Mouse (Mus musculus) 3T3-L1 (cell line): ENCODE measurements around the gene Cib1.

Experiments
- DNase-seq: peaks from one replicate; pipeline ENCODE4 v3.0.0-alpha.2; 2015; ENCODE audit warnings: low read depth, low spot score

The Cib1 gene

DNA sequence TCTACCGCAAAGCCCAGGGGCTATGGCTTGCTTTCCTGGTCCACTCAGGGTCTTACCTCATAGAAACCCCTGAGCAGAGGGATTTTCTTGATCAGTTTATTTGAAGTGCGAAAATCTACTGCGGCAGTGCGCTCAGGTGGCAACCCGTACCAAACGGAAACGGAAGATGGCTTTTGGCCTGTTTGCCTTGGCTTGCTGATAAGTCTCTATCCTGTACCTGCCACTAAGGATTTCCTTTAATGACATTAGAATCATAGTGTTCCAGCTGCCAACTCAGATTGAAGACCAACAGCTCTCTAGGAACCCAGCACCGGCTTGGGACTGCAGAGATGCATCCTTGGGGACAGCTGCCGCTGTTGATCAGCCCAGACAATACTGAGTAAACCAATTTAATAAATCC is 1.2 kb upstream of the Cib1 start:
- no peak for DNase-seq

DNA sequence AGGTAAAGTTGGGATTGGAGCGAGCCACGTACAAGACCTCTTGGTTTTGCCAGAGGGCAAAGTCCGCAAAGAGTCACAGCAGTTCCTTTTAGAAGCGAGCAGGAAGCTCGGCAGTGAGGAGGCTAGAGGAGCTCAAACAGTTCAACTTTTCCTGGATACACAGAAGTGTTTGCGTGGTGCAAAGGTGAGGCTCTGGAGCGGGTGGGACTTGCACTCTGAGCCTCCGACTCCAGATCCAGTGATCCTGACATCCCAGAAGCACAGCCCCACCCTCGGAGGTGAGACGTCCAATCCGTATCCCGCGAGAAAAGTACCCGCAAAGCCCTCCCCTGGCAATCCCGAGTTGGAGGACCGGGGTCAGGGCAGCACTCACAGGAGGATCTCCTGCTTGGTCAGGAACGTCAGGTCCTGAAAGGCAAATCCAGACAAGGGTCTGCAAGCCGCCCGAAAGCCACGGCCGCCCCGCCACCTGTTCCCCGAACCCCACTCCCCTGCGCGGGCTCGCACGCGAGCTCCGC is 583 bp downstream of the Cib1 start:
- DNase-seq = peak; percentile 76

DNA sequence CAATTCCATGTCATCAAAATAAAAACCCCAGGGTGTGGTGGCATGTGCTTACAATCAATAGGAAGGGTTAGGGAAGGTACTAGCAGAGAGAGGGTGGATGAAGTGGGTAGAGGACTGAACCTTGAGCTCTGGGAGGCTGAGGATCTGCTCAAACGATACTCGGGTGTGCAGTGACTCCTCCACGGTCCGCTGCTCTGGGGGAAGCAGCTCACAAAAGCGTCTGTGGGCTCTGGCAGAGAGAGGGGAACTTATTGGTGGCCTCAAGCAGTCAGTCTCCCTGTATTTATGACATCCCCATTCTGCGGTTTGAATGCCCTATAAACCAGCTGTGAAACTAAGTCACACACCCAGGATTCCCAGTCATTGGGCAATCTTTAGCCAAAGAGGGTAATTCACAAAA is 2.4 kb downstream of the Cib1 start:
- DNase-seq = no peak

DNA sequence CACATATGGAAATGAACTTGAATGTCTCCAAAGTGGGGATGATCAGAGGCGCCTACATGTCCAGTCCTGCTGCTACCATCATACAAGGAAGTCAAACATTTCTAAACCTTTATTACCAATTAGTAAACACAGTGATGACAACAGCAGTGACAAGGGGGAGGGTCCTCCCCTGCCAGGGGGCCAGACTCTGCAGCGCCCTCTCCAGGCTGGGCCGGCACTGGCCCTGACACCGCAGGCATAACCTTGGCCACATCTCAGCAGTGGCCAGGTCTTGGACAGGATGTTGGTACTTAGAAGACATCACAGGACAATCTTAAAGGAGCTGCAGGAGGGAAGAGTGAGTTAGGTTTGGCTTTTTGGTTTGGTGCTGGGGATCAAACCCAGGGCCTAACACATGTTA is 5.5 kb downstream of the Cib1 start:
- no peak for DNase-seq

DNA sequence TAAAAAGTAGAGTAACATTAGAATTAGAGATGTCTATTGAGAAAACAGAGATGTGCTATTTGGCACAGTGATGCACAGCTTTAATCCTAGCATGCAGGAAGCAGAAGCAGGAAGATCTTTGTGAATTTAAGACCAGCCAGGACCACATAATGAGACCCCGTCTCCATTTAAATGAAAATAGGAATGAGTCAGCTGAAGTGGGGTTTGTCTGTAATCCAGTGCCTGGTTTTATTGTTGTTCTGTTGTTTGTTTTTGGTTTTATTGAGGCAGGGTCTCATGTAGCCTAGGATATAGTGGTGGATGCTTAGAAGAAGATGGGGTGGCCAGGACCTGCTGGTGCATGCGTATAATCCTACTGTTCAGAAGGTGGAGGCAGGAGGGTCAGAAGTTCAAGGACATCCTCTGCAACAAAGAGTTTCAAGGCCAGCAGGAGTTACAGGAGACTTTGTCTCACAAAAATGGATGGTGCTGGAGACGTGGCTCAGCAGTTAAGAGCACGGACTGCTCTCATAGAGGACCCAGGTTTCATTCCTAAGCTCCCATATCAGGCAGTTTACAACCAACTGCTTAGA is 11.3 kb downstream of the Cib1 start:
- DNase-seq = no peak

DNA sequence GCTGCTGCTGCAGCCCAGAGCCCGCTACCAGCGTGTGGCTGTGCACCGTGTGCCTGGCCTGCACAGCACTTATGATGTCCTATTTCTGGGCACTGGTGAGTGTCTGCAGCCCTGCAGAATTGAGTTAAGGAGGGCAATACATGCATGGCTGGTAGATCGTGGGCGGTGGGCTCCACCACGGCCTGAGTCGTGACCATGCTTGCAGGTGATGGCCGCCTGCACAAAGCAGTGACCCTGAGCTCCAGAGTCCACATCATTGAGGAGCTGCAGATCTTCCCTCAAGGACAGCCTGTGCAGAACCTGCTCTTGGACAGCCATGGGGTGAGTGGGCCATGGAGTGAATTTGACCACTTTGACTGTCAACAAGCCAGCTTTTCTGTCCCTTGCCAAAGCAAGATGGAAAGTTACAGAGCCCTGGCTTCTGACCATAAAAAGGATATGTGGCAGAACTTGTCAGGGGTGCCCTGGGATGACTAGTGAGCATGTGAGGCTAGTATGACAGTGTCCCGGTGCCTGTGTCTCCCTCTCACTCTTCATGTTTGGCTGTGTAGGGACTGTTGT is 12.3 kb downstream of the Cib1 start:
- DNase-seq = no peak

DNA sequence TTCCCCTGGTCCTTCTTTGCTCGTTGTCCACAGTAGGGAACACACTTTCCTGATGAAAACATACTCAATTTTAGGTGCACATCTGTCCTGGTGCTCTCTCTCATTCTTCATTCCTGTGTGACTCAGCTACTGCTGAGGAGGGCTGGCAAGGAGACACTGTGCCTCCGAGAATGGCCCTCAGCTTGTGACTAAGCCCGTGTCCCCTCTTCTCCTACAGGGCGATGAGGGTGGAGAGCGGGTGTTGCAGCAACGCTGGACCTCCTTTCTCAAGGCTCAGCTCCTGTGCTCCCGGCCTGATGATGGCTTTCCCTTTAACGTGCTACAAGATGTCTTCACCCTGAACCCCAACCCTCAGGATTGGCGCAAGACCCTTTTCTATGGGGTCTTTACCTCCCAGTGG is 13.9 kb downstream of the Cib1 start:
- no peak for DNase-seq

DNA sequence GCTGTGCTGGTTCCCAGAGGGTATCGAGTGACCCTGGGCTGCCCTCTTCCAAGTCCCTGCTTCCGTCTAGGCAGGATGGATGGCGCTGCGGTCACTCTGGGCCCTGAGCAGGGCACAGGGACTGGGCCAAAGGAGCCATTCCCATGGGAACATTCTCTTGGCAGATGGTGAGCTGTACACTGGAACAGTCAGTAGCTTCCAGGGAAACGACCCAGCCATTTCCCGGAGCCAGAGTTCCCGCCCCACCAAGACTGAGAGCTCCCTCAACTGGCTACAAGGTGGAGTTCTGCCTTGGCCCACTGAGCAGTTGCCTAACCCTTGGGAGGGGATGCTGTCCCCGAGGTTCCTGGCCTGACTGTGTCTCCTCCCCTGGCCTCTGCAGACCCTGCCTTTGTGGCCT is 16.0 kb downstream of the Cib1 start:
- peak; percentile 20 for DNase-seq

DNA sequence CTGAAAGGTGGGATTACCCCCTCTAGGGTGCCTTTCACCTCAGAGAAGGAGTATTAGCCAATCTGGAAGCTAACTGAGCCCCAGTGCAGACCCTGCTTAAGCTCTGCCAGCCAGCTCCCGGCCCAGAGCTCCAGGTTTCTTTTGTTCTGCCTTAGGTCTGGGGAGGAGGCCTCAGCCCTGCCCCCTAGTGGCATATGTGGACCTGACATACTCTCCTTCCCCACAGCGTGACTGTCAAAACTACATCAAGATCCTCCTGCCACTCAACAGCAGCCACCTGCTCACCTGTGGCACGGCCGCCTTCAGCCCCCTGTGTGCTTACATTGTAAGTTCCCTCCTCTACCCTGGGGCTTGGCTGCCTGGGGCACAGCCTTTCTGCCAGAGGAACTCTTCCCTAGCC is 17.2 kb downstream of the Cib1 start:
- peak; percentile 78 for DNase-seq

DNA sequence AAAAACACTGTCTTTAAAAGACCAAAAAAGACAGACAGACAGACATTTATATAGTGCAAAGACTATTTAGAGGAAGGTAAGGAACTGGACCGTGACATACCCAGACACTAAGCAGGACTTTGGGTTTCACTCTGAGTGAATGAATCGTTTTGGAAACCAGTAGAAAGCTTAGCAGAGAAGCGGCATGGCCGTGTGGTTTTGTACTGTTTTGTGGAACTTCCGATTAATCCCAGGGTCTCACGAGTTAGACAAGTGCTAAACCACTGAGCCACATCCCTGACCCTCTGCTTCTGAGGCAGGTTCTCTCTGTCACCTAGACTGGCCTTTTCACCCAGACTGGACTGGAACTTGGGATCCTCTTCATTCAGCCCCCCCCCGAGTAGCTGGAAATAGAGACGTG is 18.2 kb downstream of the Cib1 start:
- DNase-seq = no peak

DNA sequence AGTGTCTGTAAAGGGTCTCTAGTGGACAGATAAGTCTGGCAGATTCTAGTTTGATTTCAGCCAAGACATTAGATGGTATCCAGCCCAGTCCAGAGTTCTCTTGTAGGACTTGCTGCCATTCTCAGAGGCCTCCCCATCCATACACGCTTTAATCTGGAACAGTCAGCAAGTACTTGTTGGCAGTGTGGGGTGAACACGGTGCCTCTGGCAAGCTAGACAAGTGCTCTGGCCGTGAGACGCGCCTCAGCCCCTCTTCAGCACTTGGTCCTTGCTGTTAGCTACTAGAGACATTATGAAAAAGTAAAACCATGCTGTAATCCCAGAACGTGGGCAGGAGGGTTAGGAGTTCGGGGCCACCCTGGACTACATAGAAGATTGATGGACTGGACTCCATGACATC is 19.0 kb downstream of the Cib1 start:
- DNase-seq = no peak

DNA sequence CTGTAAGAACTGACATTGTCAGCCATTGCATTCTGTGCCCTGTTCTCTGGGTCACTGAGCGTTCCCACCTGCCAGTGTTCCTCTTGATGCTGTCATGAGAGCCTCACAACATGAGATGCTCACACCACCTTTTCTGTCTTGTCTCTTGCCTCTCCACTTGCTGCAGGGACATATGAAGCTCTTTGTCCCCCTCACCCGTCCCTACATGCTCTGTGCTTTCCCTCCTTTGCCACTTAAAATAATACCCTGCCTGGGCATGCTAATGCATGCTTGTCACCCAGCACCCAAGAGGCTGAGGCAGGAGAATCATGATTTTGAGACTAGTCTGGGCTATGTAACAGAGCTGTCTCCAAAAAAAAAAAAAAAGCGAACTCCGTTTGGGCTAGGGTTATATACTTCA is 21.6 kb downstream of the Cib1 start:
- DNase-seq = no peak

DNA sequence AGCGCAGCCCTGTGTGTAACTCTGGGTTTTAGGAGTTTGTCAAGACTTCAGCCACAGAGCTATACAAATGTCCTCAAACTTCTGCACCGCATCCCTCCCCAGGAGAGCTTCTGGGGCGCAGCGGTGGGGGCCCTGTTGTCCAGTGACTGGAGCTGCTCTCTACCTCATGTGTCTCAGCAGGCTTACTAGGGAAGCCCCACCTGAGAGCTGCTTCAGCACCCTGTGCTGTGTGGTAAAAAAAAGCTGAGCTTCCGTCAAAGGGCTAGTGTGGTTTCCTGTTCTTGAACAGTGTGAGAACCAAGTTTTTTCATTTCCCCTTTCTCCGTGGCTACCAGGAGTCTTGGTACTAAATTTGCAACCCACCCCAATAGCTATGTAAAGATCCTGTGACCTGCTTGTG is 22.9 kb downstream of the Cib1 start:
- DNase-seq = no peak

DNA sequence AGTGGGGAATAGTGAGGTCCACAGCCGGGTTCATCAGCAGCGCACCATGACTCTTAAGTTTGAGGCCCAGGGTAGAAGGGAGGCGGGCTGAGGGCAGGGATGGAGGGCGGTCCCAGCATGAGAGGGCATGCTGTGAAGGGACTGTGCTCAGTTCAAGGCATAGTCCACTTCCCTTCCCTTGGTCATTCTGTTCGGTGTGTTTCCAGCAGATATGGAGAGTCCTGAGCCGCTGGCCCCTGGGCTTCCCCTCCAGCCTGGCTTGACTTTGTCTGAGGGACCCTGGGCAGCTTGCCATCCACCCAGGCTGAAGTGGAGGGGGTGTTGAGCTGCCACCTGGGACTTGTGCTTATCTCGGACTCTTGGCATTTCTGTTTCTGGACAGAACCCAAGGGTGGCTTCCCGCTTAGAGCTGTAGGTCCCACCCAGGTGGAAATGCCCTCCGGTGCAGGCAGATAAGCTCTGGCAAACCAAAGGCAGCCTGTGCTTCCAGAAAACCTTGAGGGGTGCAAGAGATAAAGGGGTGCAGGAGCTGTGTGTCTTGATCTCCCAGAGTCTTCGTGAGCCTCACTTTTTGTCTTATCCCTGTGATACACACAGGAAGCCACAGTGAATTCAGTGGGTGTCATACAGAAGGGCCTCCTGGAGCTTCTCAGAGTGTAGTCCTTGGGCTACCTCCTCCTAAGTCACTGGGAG is 23.7 kb downstream of the Cib1 start:
- no peak for DNase-seq

DNA sequence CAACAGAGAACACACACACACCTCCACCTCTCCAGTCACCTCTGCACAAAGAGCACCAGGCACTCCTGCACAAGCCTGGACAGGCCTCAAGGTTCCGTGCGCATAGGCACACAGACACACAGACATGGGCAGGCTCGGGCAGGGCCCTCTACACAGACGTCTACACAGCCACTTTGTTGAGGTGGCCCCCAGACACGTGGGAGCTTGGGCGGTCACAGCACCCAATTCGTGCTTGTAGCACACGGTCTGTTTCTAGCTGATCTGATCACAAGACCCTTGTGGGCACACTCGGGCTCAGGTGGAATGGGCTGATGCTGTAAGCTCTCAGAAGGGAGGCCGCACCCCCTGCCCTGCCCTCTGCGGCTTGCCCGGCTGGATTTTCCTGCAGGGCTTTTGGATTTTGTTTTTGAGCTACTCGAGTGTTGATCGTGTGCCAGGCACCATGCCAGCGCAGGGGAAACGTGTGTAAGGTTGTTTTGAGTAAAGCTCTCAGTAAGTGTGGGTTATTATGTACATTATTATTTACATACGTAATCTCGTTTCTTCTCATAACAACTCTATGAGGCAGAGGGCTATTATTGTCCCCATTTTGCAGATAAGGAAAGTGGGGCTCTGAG is 24.5 kb downstream of the Cib1 start:
- no peak for DNase-seq

DNA sequence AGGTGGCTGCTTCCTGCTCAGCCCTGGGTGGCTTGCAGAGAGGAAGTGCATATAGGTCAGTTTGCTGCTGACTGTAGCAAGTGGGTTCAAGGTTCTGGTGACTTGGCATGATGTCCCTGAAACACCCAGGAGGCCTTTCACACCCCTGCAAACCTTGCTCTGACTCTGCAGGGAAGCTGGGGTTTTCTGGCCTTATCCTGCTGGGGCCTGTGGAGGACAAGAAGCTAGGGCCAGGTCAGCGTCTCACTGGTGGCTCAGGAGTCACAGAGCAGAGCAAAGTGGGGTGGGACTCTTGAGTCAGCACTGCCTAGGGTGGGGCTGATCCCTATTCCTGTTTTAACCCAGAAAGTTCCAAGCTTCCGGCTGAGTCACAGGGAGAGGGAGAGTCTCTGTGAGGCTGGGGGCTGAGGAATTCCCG is 25.3 kb downstream of the Cib1 start:
- peak; percentile 49 for DNase-seq

DNA sequence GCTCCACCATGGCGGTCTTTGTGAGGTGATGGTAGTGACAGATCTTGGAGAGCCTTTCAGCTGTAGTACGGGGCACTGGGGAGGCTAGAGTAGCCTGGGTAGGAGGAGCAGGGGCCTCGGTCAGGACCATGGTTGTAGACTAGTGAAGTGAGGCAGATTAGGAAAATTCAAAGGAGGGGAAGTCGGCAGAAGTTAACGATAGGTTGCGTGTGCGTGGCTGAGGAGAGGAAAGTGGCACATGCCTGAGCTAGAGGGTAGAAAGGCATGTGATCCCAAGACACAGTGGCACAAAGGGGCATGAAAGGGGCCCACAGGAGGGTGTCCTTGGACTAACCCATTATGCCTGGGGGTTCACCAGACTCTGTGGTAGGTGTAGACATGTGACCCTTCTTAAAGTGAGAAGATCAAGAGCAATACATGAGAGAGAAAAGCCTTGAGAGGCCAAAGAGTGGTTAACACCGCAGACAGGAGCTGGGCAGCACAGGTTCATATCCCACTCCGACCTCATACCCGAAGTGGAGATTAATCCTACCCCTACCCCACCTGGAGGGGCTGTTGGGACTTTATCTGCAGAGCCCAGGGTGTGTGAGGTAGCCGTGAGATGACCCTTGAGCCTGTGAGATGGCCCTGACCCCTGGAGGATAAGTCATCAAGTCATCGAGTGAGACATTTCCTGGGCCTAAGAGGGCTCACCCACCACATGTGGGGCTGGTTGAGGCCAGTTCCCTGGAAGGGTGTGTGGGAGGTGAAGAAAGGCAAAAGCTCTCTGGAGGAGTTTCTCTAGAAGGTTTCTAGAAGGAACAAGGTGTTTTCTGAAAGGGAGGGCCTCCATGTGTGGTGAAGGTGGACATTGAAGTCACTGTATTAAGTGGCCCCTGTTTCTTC is 26.7 kb downstream of the Cib1 start:
- no peak for DNase-seq

DNA sequence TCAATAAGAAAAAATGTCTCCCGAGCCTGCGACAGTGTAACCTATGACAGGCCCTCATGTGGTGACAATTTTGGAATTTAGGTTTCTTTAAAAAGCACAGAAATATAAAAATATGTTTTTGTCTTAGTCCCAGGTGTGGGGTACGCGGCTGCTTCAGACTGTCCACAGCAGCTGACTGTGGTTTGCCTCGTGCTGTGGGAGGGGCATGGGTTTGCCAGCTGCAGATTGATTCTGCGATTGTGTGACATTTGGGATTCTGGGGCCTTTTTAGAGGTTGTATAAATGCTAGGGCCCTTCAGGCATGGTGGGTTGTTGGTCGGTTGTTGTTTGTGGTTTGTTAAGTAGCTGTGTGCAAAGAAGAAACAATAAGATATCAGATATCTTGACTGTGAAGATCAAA is 27.7 kb downstream of the Cib1 start:
- no peak for DNase-seq

DNA sequence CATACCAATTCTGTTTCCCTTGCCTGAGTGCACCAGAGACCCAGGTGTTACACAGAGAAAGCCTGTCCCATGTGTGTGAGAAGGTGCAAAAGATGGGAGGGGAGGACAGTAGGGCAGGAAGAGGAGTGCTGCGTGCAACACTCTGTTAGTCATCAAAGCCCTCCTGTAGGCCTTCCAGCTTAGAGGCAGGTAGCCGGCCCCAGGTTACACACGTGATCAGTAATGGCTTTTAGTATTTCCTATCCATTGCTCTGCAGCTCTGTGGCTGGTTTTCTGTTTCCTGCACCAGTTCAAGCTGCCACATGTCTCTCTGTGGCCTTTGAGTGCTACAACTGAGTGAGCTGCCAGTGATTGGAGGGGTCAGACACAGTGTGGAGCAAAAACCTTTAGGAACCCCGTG is 28.3 kb downstream of the Cib1 start:
- DNase-seq = no peak

DNA sequence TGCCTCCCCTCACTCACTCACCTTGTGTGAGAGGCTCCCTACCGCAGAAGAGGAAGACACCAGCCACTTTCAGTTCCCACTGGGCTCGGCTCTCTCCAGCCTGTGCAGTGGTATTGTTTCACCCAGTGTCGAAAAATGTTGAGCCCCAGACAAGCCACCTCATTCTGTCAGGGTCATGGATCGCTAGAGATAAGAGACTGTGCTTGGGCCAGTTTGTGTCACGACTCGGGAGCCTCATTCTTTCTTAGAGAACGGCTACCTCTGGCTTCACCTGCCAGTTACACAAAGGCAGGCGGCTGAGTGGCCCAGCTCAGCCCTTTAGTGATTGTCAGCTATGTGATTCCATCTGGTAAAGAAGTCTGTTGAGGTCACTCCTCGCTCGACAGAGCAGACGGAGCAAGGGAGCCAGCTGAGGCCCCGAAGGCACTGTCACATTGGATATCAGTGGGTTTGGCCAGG is 28.9 kb downstream of the Cib1 start:
- no peak for DNase-seq

DNA sequence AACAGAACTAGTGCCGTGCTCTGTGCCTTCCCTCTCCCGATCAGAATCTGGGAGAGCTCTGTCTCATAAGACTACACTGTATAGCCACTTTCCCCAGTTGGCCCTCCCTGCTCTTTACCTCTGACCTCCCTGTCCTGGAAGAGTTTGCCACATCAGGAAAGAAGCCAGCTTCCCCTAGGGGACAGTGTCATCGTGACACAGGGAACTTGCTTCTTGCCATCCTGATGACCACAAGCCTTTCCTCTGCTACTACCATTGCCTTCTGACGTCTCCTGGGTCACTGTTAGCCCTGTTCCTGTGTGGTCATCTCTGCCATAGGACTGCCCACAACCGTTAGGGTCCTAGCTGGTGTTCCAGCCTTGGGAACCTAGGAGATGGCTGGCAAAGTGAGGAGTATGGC is 29.7 kb downstream of the Cib1 start:
- DNase-seq = no peak
